Mouse (Mus musculus): ENCODE data around the gene Adgrg2.

The Adgrg2 gene

GRCm38 (mm10) chrX:160390464-160390956 lies at the start of gene Adgrg2:
Gene Adgrg2, plus strand, starts transcription at chrX:160390690.
- peak in 1 of 2 experiments; percentile 1 for DNase-seq

- no peak for DNase-seq
Measured at GRCm38 (mm10) chrX:160350995-160351394, 39.5 kb upstream of the Adgrg2 start.

GRCm38 (mm10) chrX:160351967-160352677 lies 38.4 kb upstream of the Adgrg2 start:
- no peak for DNase-seq

- no peak for DNase-seq
Measured at GRCm38 (mm10) chrX:160384748-160385501, 5.6 kb upstream of the Adgrg2 start.

- no peak for DNase-seq
Measured at GRCm38 (mm10) chrX:160385502-160385772, 5.1 kb upstream of the Adgrg2 start.

- DNase-seq, result no peak
Measured at GRCm38 (mm10) chrX:160412930-160413453, 22.5 kb downstream of the Adgrg2 start.

- DNase-seq, result no peak
Measured at GRCm38 (mm10) chrX:160413881-160414395, 23.4 kb downstream of the Adgrg2 start.

- no peak for DNase-seq
Measured at GRCm38 (mm10) chrX:160418397-160418796, 27.9 kb downstream of the Adgrg2 start.

GRCm38 (mm10) chrX:160423737-160424136 lies 33.2 kb downstream of the Adgrg2 start:
- DNase-seq, result no peak

- no peak for DNase-seq
Measured at GRCm38 (mm10) chrX:160426486-160426885, 36.0 kb downstream of the Adgrg2 start.

GRCm38 (mm10) chrX:160426930-160427329 lies 36.4 kb downstream of the Adgrg2 start:
- no peak for DNase-seq

- DNase-seq, result no peak
Measured at GRCm38 (mm10) chrX:160432192-160432591, 41.7 kb downstream of the Adgrg2 start.

GRCm38 (mm10) chrX:160441272-160441671 lies 50.8 kb downstream of the Adgrg2 start:
- DNase-seq, result no peak

- DNase-seq, result no peak
Measured at GRCm38 (mm10) chrX:160448351-160448750, 57.9 kb downstream of the Adgrg2 start.

GRCm38 (mm10) chrX:160449363-160449762 lies 58.9 kb downstream of the Adgrg2 start:
- no peak for DNase-seq

- DNase-seq, result no peak
Measured at GRCm38 (mm10) chrX:160455686-160456085, 65.2 kb downstream of the Adgrg2 start.

- no peak for DNase-seq
Measured at GRCm38 (mm10) chrX:160471257-160471786, 80.8 kb downstream of the Adgrg2 start.

- DNase-seq, result no peak
Measured at GRCm38 (mm10) chrX:160489784-160490183, 99.3 kb downstream of the Adgrg2 start.

- DNase-seq, result no peak
Measured at GRCm38 (mm10) chrX:160494333-160494732, 103.8 kb downstream of the Adgrg2 start.

GRCm38 (mm10) chrX:160494921-160495320 lies 104.4 kb downstream of the Adgrg2 start:
- DNase-seq, result no peak

- no peak for DNase-seq
Measured at GRCm38 (mm10) chrX:160496473-160496872, 106.0 kb downstream of the Adgrg2 start.

- no peak for DNase-seq
Measured at GRCm38 (mm10) chrX:160501095-160501494, 110.6 kb downstream of the Adgrg2 start.

- no peak for DNase-seq
Measured at GRCm38 (mm10) chrX:160501687-160502047, 111.2 kb downstream of the Adgrg2 start.
